Mouse (Mus musculus) bone marrow, adult 2 months (tissue): ENCODE data around the gene Plcb1.

ENCODE experiments used
- CTCF ChIP-seq: fragments of 200-500 bp; IDR thresholded peaks from 2 replicates; pipeline ENCODE4 v1.5.1; 2011; ENCODE audit warnings: low read length, control low read depth; ENCODE audit not compliant: control insufficient read depth, insufficient read depth
- POLR2A ChIP-seq: fragments of 200-500 bp; IDR thresholded peaks from 2 replicates; pipeline ENCODE4 v1.6.1; 2011; ENCODE audit warnings: low read depth, mild to moderate bottlenecking, control low read depth, low read length, borderline replicate concordance; ENCODE audit not compliant: control insufficient read depth

DNA sequence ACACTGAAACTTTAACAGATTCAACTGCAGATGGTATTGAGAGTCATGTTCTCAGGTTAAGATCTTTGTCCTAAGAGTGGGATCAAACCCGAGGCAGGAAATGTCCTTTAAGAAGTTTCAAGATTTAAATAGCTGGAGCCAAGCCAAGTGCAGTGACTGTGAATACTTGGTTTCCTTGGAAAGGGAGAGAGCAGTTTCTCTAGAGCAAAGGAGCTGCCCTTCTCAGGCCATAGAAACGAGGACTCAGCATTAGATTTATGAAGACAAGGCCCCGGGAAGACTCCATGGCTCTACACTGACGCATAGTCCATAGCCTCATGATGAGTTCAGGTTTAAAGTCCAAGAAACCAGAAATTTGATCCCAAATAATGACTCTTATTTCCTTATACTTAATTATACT, 457.9 kb downstream of the Plcb1 start:
- TF ChIP-seq POLR2A (no peak), CTCF (no peak)
